Mouse (Mus musculus): ENCODE measurements at regions not wholly inside any gene's neighbourhood (a gene's known extent, or its start where the extent isn't known, plus 50 kb on each side); places are given as distances from the start of the nearest gene placed in this dataset.

DNA sequence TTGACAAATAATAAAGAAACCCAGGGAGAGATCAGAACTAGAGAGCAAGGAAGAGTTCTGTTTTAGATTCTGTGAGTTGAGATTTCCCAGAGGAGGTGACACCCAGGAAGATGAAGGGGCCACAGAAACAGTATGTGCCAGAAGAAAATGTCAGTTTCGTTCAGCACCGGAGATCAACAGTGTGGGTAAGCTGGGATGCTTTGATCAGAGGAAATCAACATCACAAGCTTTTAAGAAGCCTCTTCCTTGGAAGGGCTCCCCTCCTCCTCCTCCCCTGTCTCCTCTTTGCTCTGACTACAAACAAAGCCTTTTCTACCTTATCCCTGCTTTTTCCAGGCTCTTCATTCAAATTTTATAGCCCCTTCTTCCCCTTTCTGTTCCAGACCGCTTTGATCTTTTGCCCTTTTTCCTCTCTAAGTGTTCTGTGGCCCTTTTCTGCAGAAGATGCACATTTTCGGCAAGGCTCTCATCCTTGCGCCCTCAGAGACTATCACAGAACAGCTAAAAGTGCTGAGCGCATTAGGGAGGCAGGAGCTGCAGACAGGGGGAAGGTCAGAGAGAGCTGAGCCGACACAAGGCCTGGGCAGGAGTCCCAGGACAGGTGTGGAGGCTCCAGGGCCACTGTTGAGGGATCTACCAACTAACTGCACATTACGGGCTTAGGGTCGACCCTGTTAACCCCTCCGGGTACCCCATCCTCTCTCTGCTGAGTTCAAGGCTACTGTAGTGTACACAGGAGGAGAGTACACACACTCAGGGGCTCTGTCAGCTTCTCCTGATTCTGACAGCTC, 81.8 kb upstream of the 1110032F04Rik start:
- no peak for DNase-seq (ENCODE audit: low read depth, low spot score)
- peaks cover 0 to 6% of the 10 kb centered on the region in 2 experiments; a peak in 2 of 4 replicates for H3K27me3 ChIP-seq (ENCODE audit: control insufficient read depth in 1 of 2, insufficient read depth in 2 of 2, low read length in 2 of 2)
- no peak overlapping the region for H3K9ac ChIP-seq (ENCODE audit: control insufficient read depth, low read depth, low read length, poor library complexity, severe bottlenecking)
- H3K36me3 ChIP-seq (ENCODE audit: control insufficient read depth in 1 of 2, insufficient read depth in 2 of 2, low read length in 2 of 2) = no peaks in the 10 kb centered on the region
- no peaks in the 10 kb centered on the region for H3K9me3 ChIP-seq (replicated peaks; ENCODE audit: insufficient read depth, low read length)
- H3K4me3 ChIP-seq (ENCODE audit: control insufficient read depth in 1 of 2, insufficient read depth in 1 of 2, low read depth in 2 of 2, low read length in 2 of 2) = no peak overlapping the region
- H3K4me1 ChIP-seq (ENCODE audit: control insufficient read depth in 1 of 2, insufficient read depth in 2 of 2, low read length in 2 of 2) = no peaks in the 10 kb centered on the region
- H3K79me2 ChIP-seq (ENCODE audit: control insufficient read depth, insufficient read depth, low read length, poor library complexity) = no peaks in the 10 kb centered on the region
- H3K27ac ChIP-seq (ENCODE audit: control insufficient read depth, low read depth, low read length) = no peak overlapping the region
- no peak for TF ChIP-seq JUND (IDR thresholded peaks at IDR 0.05; ENCODE audit: low read depth, low read length)
- TF ChIP-seq ZC3H11A (IDR thresholded peaks at IDR 0.05; ENCODE audit: low read depth, low read length) = no peak
- no peak for TF ChIP-seq USF2 (IDR thresholded peaks at IDR 0.05; ENCODE audit: borderline replicate concordance in 1 of 2, insufficient read depth in 1 of 2, low read depth in 1 of 2, low read length in 2 of 2)
- TF ChIP-seq EP300 (IDR thresholded peaks at IDR 0.05; ENCODE audit: low read depth in 1 of 2, low read length in 2 of 2) = no peak

DNA sequence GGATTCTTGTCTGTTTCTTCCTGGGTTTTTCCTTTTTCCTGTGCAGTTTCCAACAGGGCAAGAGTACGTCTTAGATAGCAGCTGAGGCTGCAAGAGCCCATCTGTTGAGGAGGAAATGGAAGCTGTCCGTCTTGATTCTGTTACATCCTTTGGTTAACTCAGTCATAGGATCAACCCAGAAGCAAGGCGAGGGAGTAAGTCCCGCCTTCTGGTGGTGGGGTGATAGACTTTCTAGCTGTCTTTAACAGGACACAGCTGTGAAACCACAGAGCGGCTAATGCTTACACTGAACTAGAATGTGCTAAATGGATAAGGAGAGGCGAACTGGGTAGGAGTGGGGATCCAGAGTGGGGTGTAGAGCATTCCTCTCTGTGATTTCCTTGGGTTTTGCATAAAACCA, 79.9 kb upstream of the 1110032F04Rik start:
- no peaks in the 10 kb centered on the region for H3K9me3 ChIP-seq (replicated peaks; ENCODE audit: insufficient read depth, low read length)
- no peaks in the 10 kb centered on the region for H3K4me1 ChIP-seq (ENCODE audit: control insufficient read depth in 1 of 2, insufficient read depth in 2 of 2, low read length in 2 of 2)
- H3K27ac ChIP-seq (ENCODE audit: control insufficient read depth, low read depth, low read length) = no peak overlapping the region
- no peaks in the 10 kb centered on the region for H3K79me2 ChIP-seq (ENCODE audit: control insufficient read depth, insufficient read depth, low read length, poor library complexity)
- H3K4me3 ChIP-seq (ENCODE audit: control insufficient read depth in 1 of 2, insufficient read depth in 1 of 2, low read depth in 2 of 2, low read length in 2 of 2) = no peak overlapping the region
- peaks cover 0 to 6% of the 10 kb centered on the region in 2 experiments; a peak in 2 of 4 replicates for H3K27me3 ChIP-seq (ENCODE audit: control insufficient read depth in 1 of 2, insufficient read depth in 2 of 2, low read length in 2 of 2)
- H3K9ac ChIP-seq (ENCODE audit: control insufficient read depth, low read depth, low read length, poor library complexity, severe bottlenecking) = no peak overlapping the region
- H3K36me3 ChIP-seq (ENCODE audit: control insufficient read depth in 1 of 2, insufficient read depth in 2 of 2, low read length in 2 of 2) = no peaks in the 10 kb centered on the region
- TF ChIP-seq SIN3A (IDR thresholded peaks at IDR 0.05; ENCODE audit: low read length) (no peak), RAD21 (IDR thresholded peaks at IDR 0.05; ENCODE audit: low read depth, low read length) (no peak), USF1 (IDR thresholded peaks at IDR 0.05; ENCODE audit: low read depth, low read length) (no peak), MEF2A (IDR thresholded peaks at IDR 0.05; ENCODE audit: extremely low read depth, insufficient replicate concordance, low read depth, low read length, poor library complexity, severe bottlenecking) (no peak), HCFC1 (IDR thresholded peaks at IDR 0.05; ENCODE audit: low read depth, low read length) (no peak), ZMIZ1 (IDR thresholded peaks at IDR 0.05; ENCODE audit: low read depth, low read length) (no peak), USF2 (IDR thresholded peaks at IDR 0.05; ENCODE audit: borderline replicate concordance in 1 of 2, insufficient read depth in 1 of 2, low read depth in 1 of 2, low read length in 2 of 2) (no peak), ZC3H11A (IDR thresholded peaks at IDR 0.05; ENCODE audit: low read depth, low read length) (no peak), JUND (IDR thresholded peaks at IDR 0.05; ENCODE audit: low read depth, low read length) (no peak), MYB (IDR thresholded peaks at IDR 0.05; ENCODE audit: low read depth, low read length) (no peak), SMC3 (IDR thresholded peaks at IDR 0.05; ENCODE audit: low read depth, low read length) (no peak), POLR2A (IDR thresholded peaks at IDR 0.05; ENCODE audit: control insufficient read depth in 1 of 2, insufficient read depth in 1 of 2, low read depth in 1 of 2, low read length in 2 of 2, poor library complexity in 1 of 2) (no peak)
- DNase-seq (ENCODE audit: low read depth, low spot score) = no peak

Measured in MEL (cell line).